Mouse (Mus musculus): ENCODE measurements at regions not wholly inside any gene's neighbourhood (a gene's known extent, or its start where the extent isn't known, plus 50 kb on each side); places are given as distances from the start of the nearest gene placed in this dataset.

DNA sequence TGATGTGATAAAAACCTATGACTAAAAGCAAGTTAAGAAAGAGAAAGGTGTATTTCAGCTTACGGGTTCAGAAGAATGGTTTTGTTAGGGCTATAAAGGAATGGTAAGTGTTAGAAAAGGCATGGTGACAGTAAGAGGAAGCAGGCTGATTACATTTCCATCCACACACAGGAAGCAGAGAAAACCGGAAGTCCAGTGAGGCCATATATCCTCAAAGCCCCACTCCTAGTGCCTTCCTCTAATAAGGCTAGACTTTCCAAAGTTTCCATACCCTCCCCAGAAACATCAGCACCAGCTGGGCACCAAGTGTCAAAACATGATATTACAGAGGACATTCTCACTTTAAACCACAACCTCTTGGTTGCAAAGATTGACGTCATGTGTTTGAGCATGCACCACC, 316.3 kb downstream of the Klf5 start:
- no peak for TF ChIP-seq ZC3H11A (IDR thresholded peaks at IDR 0.05; ENCODE audit: borderline replicate concordance, low read depth, low read length)
- no peak for TF ChIP-seq MAFK (IDR thresholded peaks at IDR 0.05; ENCODE audit: insufficient read depth, low read depth, low read length)
- no peak for TF ChIP-seq CHD2 (IDR thresholded peaks at IDR 0.05; ENCODE audit: low read depth, low read length)
- no peak for TF ChIP-seq HCFC1 (IDR thresholded peaks at IDR 0.05; ENCODE audit: borderline replicate concordance, insufficient read depth, low read length)
- no peak for TF ChIP-seq ZNF384 (IDR thresholded peaks at IDR 0.05; ENCODE audit: low read depth, low read length)

Measured in ES-E14 (cell line).